Mouse (Mus musculus): Measurements from ENCODE around the gene Ubr1. TPM values are rescaled to one million over a fixed set of nuclear protein-coding genes. Genes with fewer than 3 reads are reported as not detected.

Ubr1 gene
- polyA plus RNA-seq, 1 experiment from 2014 or later: 22.7 TPM

DNA sequence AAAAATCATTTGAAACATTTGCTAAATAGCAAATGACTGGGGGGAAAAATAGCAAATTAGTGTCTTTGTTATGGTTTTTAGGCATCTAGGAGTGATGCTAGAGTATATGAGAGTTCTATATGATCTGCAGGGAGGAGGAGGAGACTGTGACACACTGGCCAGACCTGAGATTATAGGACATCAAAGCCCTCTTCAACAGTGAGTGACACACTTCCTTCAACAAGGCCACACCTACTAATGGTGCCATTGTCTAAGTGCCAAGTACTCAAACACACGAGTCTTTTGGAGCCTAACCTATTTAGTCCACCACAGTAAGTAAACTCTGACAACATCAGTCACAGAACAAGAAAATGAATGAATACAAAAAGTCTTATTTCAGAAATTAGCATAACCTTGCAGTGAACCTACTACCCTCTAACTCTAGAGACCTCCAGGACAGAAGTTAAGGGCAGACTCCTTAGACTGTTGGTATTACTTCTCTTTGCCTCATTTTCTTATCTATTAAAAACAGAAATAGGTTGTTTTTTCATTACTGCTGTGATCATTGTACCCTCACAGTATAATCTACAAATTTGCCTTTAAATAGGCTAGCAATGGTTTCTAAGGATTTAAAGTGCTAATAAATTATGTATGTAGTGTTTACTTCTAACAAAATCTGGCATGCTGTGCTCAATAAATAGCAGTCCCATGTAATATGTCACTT lies 143.4 kb downstream of the Ubr1 start:
- Histone ChIP-seq H3K27ac (no peak overlapping the region), H3K36me3 (peaks cover 14% of the 10 kb centered on the region; the same call in 1 of the 2 replicates), H3K4me3 (no peak overlapping the region), H3K9me3 (no peaks in the 10 kb centered on the region), H3K27me3 (ENCODE audit: insufficient read depth, poor library complexity, severe bottlenecking) (no peaks in the 10 kb centered on the region), H3K4me1 (no peaks in the 10 kb centered on the region)
- WGBS: 61% methylated on average over 1 of the region's 1 CpGs
- DNase-seq (ENCODE audit: low spot score): no peak

Small RNA genes lying within 50 kb of the gene (microRNA-seq; reads per million reads assigned to microRNA genes)
- not detected for gene Gm44325

Other genes starting within 250 kb of the Ubr1 start
- gene Cdan1, start 120.6 kb downstream of the Ubr1 start, polyA plus RNA-seq (2016; fragmentation: Nextera tagmentation; extraction: Ambion mirVana): 5.8 and 6.9 TPM in 2 replicates
- 3.0 and 3.2 TPM in 2 replicates for gene Ttbk2, start 120.1 kb downstream of the Ubr1 start, polyA plus RNA-seq (2016; fragmentation: Nextera tagmentation; extraction: Ambion mirVana)
- gene Tmem62, start 6.3 kb upstream of the Ubr1 start, polyA plus RNA-seq (2016; fragmentation: Nextera tagmentation; extraction: Ambion mirVana): 3.3 and 3.4 TPM in 2 replicates
- 33.3 and 35.3 TPM in 2 replicates for gene Ccndbp1, start 37.7 kb upstream of the Ubr1 start, polyA plus RNA-seq (2016; fragmentation: Nextera tagmentation; extraction: Ambion mirVana)
- 19.1 and 21.1 TPM in 2 replicates for gene Epb42, start 66.4 kb upstream of the Ubr1 start, polyA plus RNA-seq (2016; fragmentation: Nextera tagmentation; extraction: Ambion mirVana)
- not detected in 2 replicates for gene Tgm5, start 115.1 kb upstream of the Ubr1 start, polyA plus RNA-seq (2016; fragmentation: Nextera tagmentation; extraction: Ambion mirVana)
- not detected in 2 replicates for gene Tgm7, start 139.1 kb upstream of the Ubr1 start, polyA plus RNA-seq (2016; fragmentation: Nextera tagmentation; extraction: Ambion mirVana)
- 14.4 and 14.5 TPM in 2 replicates for gene Adal, start 169.7 kb upstream of the Ubr1 start, polyA plus RNA-seq (2016; fragmentation: Nextera tagmentation; extraction: Ambion mirVana)
- gene Lcmt2, start 169.9 kb upstream of the Ubr1 start, polyA plus RNA-seq (2016; fragmentation: Nextera tagmentation; extraction: Ambion mirVana): 16.6 and 19.4 TPM in 2 replicates
- 50.0 and 57.3 TPM in 2 replicates for gene Tubgcp4, start 199.9 kb upstream of the Ubr1 start, polyA plus RNA-seq (2016; fragmentation: Nextera tagmentation; extraction: Ambion mirVana)
- 7.0 and 7.4 TPM in 2 replicates for gene Zscan29, start 200.4 kb upstream of the Ubr1 start, polyA plus RNA-seq (2016; fragmentation: Nextera tagmentation; extraction: Ambion mirVana)

All from heart, embryonic 10.5 days (tissue).